13 mouse cellular contexts compared by ENCODE assay signal in genomic region chr11:93639410-93639809, GRCm38 (mm10).
"Had no signal": no experiment of that assay in that cellular context is flagged by ENCODE, and none has a peak within 500 bp of the region (broad histone marks: within the 10 kb centered on the region; RNA-seq: fewer than 3 reads in every experiment).

No protein-coding gene starts in this region.

- ATAC-seq: liver, embryonic 12.5 days; midbrain, embryonic 15.5 days had no signal

- DNase-seq: kidney, postnatal 25 days; layer of hippocampus, adult 9-11 months; liver; lung, adult 18-20 months; lung, postnatal 14 days; lung, postnatal 4 days; retina, postnatal 1 day; right cerebral cortex, postnatal 25 days; spleen, adult 18-20 months; thymus, adult 18-20 months; thymus, postnatal 36 days had no signal
